Mouse (Mus musculus) liver, embryonic 11.5 days (tissue): ENCODE measurements around the gene Sacm1l. TPM values are rescaled to one million over a fixed set of nuclear protein-coding genes. Genes with fewer than 3 reads are reported as not detected.

Experiments used
- polyA plus RNA-seq: library from polyadenylated mRNA; unstranded; fragments of >200 nt; fragmentation: Nextera tagmentation; extraction: Ambion mirVana; gene quantifications from 2 replicates; pipeline ENCODE4 v1.2.1, GENCODE M21; 2014

Sacm1l gene
- polyA plus RNA-seq, 1 experiment from 2014 or later: 44.5 TPM

Other genes with a start within 250 kb of the Sacm1l start
- 860 and 1,217 TPM in 2 replicates for gene Lars2, start 162.8 kb upstream of the Sacm1l start, polyA plus RNA-seq
- gene Limd1, start 51.1 kb upstream of the Sacm1l start, polyA plus RNA-seq: 41.7 and 42.2 TPM in 2 replicates
- 0.17 and 0.32 TPM in 2 replicates for gene Slc6a20b, start 102.8 kb downstream of the Sacm1l start, polyA plus RNA-seq
- 0.04 and 0.14 TPM in 2 replicates for gene Ccr9, start 148.7 kb downstream of the Sacm1l start, polyA plus RNA-seq
- 0.14 and 0.35 TPM in 2 replicates for gene Slc6a20a, start 149.1 kb downstream of the Sacm1l start, polyA plus RNA-seq
- gene Lztfl1, start 187.9 kb downstream of the Sacm1l start, polyA plus RNA-seq: 30.3 and 32.6 TPM in 2 replicates